Mouse (Mus musculus) CH12.LX (cell line): ENCODE results near the gene Degs2. TPM values are rescaled to one million over a fixed set of nuclear protein-coding genes. Genes with fewer than 3 reads are reported as not detected.

ENCODE experiments used
- DNase-seq: peaks from one replicate; pipeline ENCODE4 v3.0.0-alpha.2; 2013; ENCODE audit errors: extremely low read depth
- H3K27ac ChIP-seq: 2 replicates; pipeline ENCODE4 v1.5.1; 2012; ENCODE audit warnings: low read depth, mild to moderate bottlenecking, control low read depth, moderate library complexity; ENCODE audit not compliant: insufficient read depth
- H3K27me3 ChIP-seq: replicated peaks from 2 replicates; pipeline ENCODE3; 2012; ENCODE audit warnings: inconsistent platforms
- H3K36me3 ChIP-seq, 2 experiments: replicated peaks in 1 of 2; 2 replicates each; pipeline versions ENCODE3 to v1.6.1; 2012; ENCODE audit warnings: inconsistent platforms in 1 of 2, low read length in 1 of 2, mild to moderate bottlenecking in 1 of 2, mixed read lengths in 1 of 2, moderate library complexity in 1 of 2; ENCODE audit not compliant: control insufficient read depth in 1 of 2, insufficient read depth in 1 of 2
- H3K4me1 ChIP-seq, 2 experiments: 2 replicates each; pipeline ENCODE4 v1.6.1; 2012; ENCODE audit warnings: inconsistent platforms in 1 of 2, moderate library complexity in 1 of 2; ENCODE audit not compliant: insufficient read depth in 2 of 2, control insufficient read depth in 1 of 2
- H3K4me2 ChIP-seq: 2 replicates; pipeline ENCODE4 v1.6.1; 2012; ENCODE audit warnings: low read depth, mild to moderate bottlenecking, control low read depth; ENCODE audit not compliant: poor library complexity, insufficient read depth, severe bottlenecking
- H3K4me3 ChIP-seq, 3 experiments: fragments of 150-350 bp in 1 of 3; sonication (generic) in 1 of 3; replicated peaks in 1 of 3; 2 replicates each; pipeline versions ENCODE3 to v1.5.1; 2011 to 2012; ENCODE audit warnings: low read depth in 2 of 3, low read length in 2 of 3, mild to moderate bottlenecking in 2 of 3, moderate library complexity in 2 of 3, control low read depth in 1 of 3, improper control_type of control experiment in 1 of 3, inconsistent platforms in 1 of 3, mixed read lengths in 1 of 3; ENCODE audit not compliant: poor library complexity in 1 of 3
- H3K79me2 ChIP-seq: replicated peaks from 2 replicates; pipeline ENCODE4 v1.6.1; 2012; ENCODE audit warnings: mild to moderate bottlenecking, moderate library complexity; ENCODE audit not compliant: control insufficient read depth, poor library complexity, insufficient read depth, severe bottlenecking; ENCODE audit errors: extremely low read depth
- H3K9ac ChIP-seq: 2 replicates; pipeline ENCODE4 v1.6.1; 2012; ENCODE audit warnings: low read depth, mild to moderate bottlenecking, control low read depth, moderate library complexity; ENCODE audit not compliant: insufficient read depth
- H3K9me3 ChIP-seq: replicated peaks from 2 replicates; pipeline ENCODE3; 2012; ENCODE audit warnings: low read length, inconsistent platforms, mixed read lengths
- BHLHE40 ChIP-seq: IDR thresholded peaks from 2 replicates; pipeline ENCODE4 v1.6.1; 2011; ENCODE audit warnings: mild to moderate bottlenecking, low read depth, low read length, improper control_type of control experiment
- CHD1 ChIP-seq: IDR thresholded peaks from 2 replicates; pipeline ENCODE4 v1.6.1; 2012; ENCODE audit warnings: low read depth, low read length, improper control_type of control experiment, inconsistent platforms
- ETS1 ChIP-seq: conservative IDR thresholded peaks from 2 replicates; pipeline ENCODE4 v1.6.1; 2012; ENCODE audit warnings: low read depth, mild to moderate bottlenecking, inconsistent platforms, low read length, improper control_type of control experiment, moderate library complexity
- GABPA ChIP-seq: IDR thresholded peaks from 2 replicates; pipeline ENCODE4 v1.6.1; 2012; ENCODE audit warnings: low read depth, low read length, improper control_type of control experiment, inconsistent platforms; ENCODE audit not compliant: insufficient replicate concordance
- IRF4 ChIP-seq: IDR thresholded peaks from 2 replicates; pipeline ENCODE4 v1.6.1; 2014; ENCODE audit warnings: low read depth, mild to moderate bottlenecking, inconsistent platforms, low read length, improper control_type of control experiment
- KAT2A ChIP-seq: IDR thresholded peaks from 2 replicates; pipeline ENCODE4 v1.6.1; 2012; ENCODE audit warnings: low read length, improper control_type of control experiment, inconsistent platforms; ENCODE audit not compliant: insufficient replicate concordance
- MAX ChIP-seq: IDR thresholded peaks from 2 replicates; pipeline ENCODE4 v1.6.1; 2011; ENCODE audit warnings: low read length, improper control_type of control experiment
- MAZ ChIP-seq: IDR thresholded peaks from 2 replicates; pipeline ENCODE4 v1.6.1; 2012; ENCODE audit warnings: low read depth, mild to moderate bottlenecking, inconsistent platforms, low read length, improper control_type of control experiment, moderate library complexity
- MEF2A ChIP-seq: IDR thresholded peaks from 2 replicates; pipeline ENCODE4 v1.6.1; 2014; ENCODE audit warnings: low read depth, mild to moderate bottlenecking, inconsistent platforms, low read length, improper control_type of control experiment, borderline replicate concordance
- MXI1 ChIP-seq: IDR thresholded peaks from 2 replicates; pipeline ENCODE4 v1.6.1; 2011; ENCODE audit warnings: mild to moderate bottlenecking, low read depth, low read length, improper control_type of control experiment
- MYC ChIP-seq: IDR thresholded peaks from 2 replicates; pipeline ENCODE4 v1.6.1; 2011; ENCODE audit warnings: low read depth, mild to moderate bottlenecking, improper control_type of control experiment, low read length
- PAX5 ChIP-seq: IDR thresholded peaks from 2 replicates; pipeline ENCODE4 v1.6.1; 2012; ENCODE audit warnings: low read length, inconsistent platforms, mixed read lengths
- POLR2A ChIP-seq: IDR thresholded peaks from 2 replicates; pipeline ENCODE4 v1.6.1; 2011; ENCODE audit warnings: low read depth, mild to moderate bottlenecking, improper control_type of control experiment, low read length
- RAD21 ChIP-seq: IDR thresholded peaks from 2 replicates; pipeline ENCODE4 v1.6.1; 2011; ENCODE audit warnings: low read depth, mild to moderate bottlenecking, low read length, improper control_type of control experiment, moderate library complexity
- RCOR1 ChIP-seq: conservative IDR thresholded peaks from 2 replicates; pipeline ENCODE4 v1.6.1; 2012; ENCODE audit warnings: low read depth, mild to moderate bottlenecking, inconsistent platforms, low read length, improper control_type of control experiment
- TBP ChIP-seq: conservative IDR thresholded peaks from 2 replicates; pipeline ENCODE4 v1.6.1; 2011; ENCODE audit warnings: low read depth, low read length, improper control_type of control experiment
- UBTF ChIP-seq: IDR thresholded peaks from 2 replicates; pipeline ENCODE4 v1.6.1; 2012; ENCODE audit warnings: low read depth, mild to moderate bottlenecking, inconsistent platforms, low read length, improper control_type of control experiment, moderate library complexity
- USF1 ChIP-seq: IDR thresholded peaks from 2 replicates; pipeline ENCODE4 v1.6.1; 2014; ENCODE audit warnings: low read depth, mild to moderate bottlenecking, inconsistent platforms, low read length, improper control_type of control experiment
- USF2 ChIP-seq: conservative IDR thresholded peaks from 2 replicates; pipeline ENCODE4 v1.6.1; 2011; ENCODE audit warnings: low read depth, low read length, improper control_type of control experiment
- ZC3H11A ChIP-seq: IDR thresholded peaks from 2 replicates; pipeline ENCODE4 v1.6.1; 2012; ENCODE audit warnings: low read depth, mild to moderate bottlenecking, inconsistent platforms, low read length, improper control_type of control experiment
- ZKSCAN1 ChIP-seq: IDR thresholded peaks from 2 replicates; pipeline ENCODE4 v1.6.1; 2012; ENCODE audit warnings: low read depth, inconsistent platforms, low read length, improper control_type of control experiment, borderline replicate concordance
- dilution Hi-C: fragments of 300-500 bp; cut with MboI; formaldehyde crosslinking; loops from 2 replicates; pipeline ENCODE4 v1.14.3; 2020; ENCODE audit warnings: low sequenced_read_pairs; ENCODE audit not compliant: extremely low pct_unique_long_range_greater_than_20kb, extremely low pct_ligation_motif_present
- in situ Hi-C: fragments of 300-500 bp; cut with MboI; formaldehyde crosslinking; loops from 3 replicates; pipeline ENCODE4 v1.14.3; 2019; ENCODE audit warnings: low sequenced_read_pairs, low pct_ligation_motif_present, low pct_unique_long_range_greater_than_20kb, mixed read lengths
- polyA plus RNA-seq: library from polyadenylated mRNA; unstranded; fragments of >175 nt; gene quantifications from 2 replicates; pipeline ENCODE4 v1.2.1, GENCODE M21; 2012; ENCODE audit warnings: low read depth; ENCODE audit not compliant: insufficient read length
- total RNA-seq, 2 experiments: library from RNA; depleted of rRNA; stranded (reverse); fragments of 300-350 nt in 1 of 2; fragments of >200 nt in 1 of 2; gene quantifications; 2 replicates each; pipeline ENCODE4 v1.2.3; 2012 to 2014

The Degs2 gene
- total and polyA plus RNA-seq, 3 experiments = not detected

GRCm38 (mm10) chr12:108672908-108673307 lies 29.2 kb downstream of the Degs2 start:
- TF ChIP-seq MYC = no peak
- TF ChIP-seq MAX = no peak
- TF ChIP-seq MAZ = no peak
- TF ChIP-seq ETS1 = no peak
- TF ChIP-seq UBTF = no peak
- no peak for TF ChIP-seq IRF4
- TF ChIP-seq GABPA = no peak
- no peak for TF ChIP-seq PAX5
- no peak for TF ChIP-seq TBP
- TF ChIP-seq, all 38 proteins: peak for 0
- dilution Hi-C loops (no loop called here), in situ Hi-C loops (no loop called here)
- H3K9ac ChIP-seq = no peak overlapping the region
- no peak overlapping the region for H3K4me2 ChIP-seq
- peaks cover 0 to 65% of the 10 kb centered on the region in 2 experiments for H3K36me3 ChIP-seq
- no peak overlapping the region for H3K27ac ChIP-seq
- H3K4me3 ChIP-seq = no peak overlapping the region
- no peak for DNase-seq
- H3K4me1 ChIP-seq = no peaks in the 10 kb centered on the region
- H3K79me2 ChIP-seq = no peaks in the 10 kb centered on the region
- H3K9me3 ChIP-seq = no peaks in the 10 kb centered on the region
- no peaks in the 10 kb centered on the region for H3K27me3 ChIP-seq

GRCm38 (mm10) chr12:108671541-108671940 lies 30.6 kb downstream of the Degs2 start:
- H3K9me3 ChIP-seq = no peaks in the 10 kb centered on the region
- dilution Hi-C loops (no loop called here), in situ Hi-C loops (no loop called here)
- H3K36me3 ChIP-seq = peaks cover 0 to 63% of the 10 kb centered on the region in 2 experiments
- no peak overlapping the region for H3K4me2 ChIP-seq
- H3K79me2 ChIP-seq = no peaks in the 10 kb centered on the region
- no peak overlapping the region for H3K4me3 ChIP-seq
- TF ChIP-seq POLR2A (no peak), USF2 (no peak), TBP (no peak), USF1 (no peak), RCOR1 (no peak), MEF2A (no peak), ZKSCAN1 (no peak), KAT2A (no peak), UBTF (no peak), MXI1 (no peak), CHD1 (no peak), MYC (no peak), RAD21 (no peak), ZC3H11A (no peak), BHLHE40 (no peak)
- H3K27ac ChIP-seq = no peak overlapping the region
- no peaks in the 10 kb centered on the region for H3K27me3 ChIP-seq
- no peaks in the 10 kb centered on the region for H3K4me1 ChIP-seq
- H3K9ac ChIP-seq = no peak overlapping the region
- no peak for DNase-seq
